Mouse (Mus musculus) liver, embryonic 14.5 days (tissue): Measurements from ENCODE around the gene Eif5a. TPM values are rescaled to one million over a fixed set of nuclear protein-coding genes. Genes with fewer than 3 reads are reported as not detected.
"Not testable (repeated sequence)": the region's sequence is repeated elsewhere in the genome, so short reads cannot be mapped to it uniquely, and the experiment has no call there.

Source experiments
- ATAC-seq: fragments of 200-750 bp; cut with Nextera tagmentation; 2 replicates; pipeline ENCODE4 v1.8.0; 2017; ENCODE audit warnings: moderate number of reproducible peaks, mild to moderate bottlenecking, moderate library complexity; ENCODE audit not compliant: insufficient read depth
- DNase-seq, 3 experiments: peaks; one replicate each; pipeline ENCODE4 v3.0.0-alpha.2; 2012 to 2013; ENCODE audit warnings: low read depth in 3 of 3, low spot score in 3 of 3
- H3K27ac ChIP-seq: fragments of 300-500 bp; sonication (generic); 2 replicates; pipeline ENCODE4 v1.5.1; 2014; ENCODE audit warnings: moderate library complexity, mild to moderate bottlenecking, control low read depth, inconsistent platforms
- H3K27me3 ChIP-seq: fragments of 300-500 bp; sonication (generic); 2 replicates; pipeline ENCODE4 v1.6.1; 2014; ENCODE audit warnings: mild to moderate bottlenecking, low read length, moderate library complexity; ENCODE audit not compliant: control insufficient read depth, insufficient read depth
- H3K36me3 ChIP-seq: fragments of 300-500 bp; sonication (generic); replicated peaks from 2 replicates; pipeline ENCODE4 v1.6.1; 2014; ENCODE audit warnings: low read depth; ENCODE audit not compliant: control insufficient read depth, insufficient read depth
- H3K4me1 ChIP-seq, 2 experiments: fragments of 200-500 bp in 1 of 2; fragments of 300-500 bp in 1 of 2; sonication (generic) in 1 of 2; replicated peaks; 2 replicates each; pipeline ENCODE4 v1.6.1; 2012 to 2014; ENCODE audit warnings: antibody characterized with exemption in 1 of 2, inconsistent platforms in 1 of 2, low read length in 1 of 2; ENCODE audit not compliant: control insufficient read depth in 2 of 2, insufficient read depth in 2 of 2
- H3K4me2 ChIP-seq: fragments of 300-500 bp; sonication (generic); 2 replicates; pipeline ENCODE4 v1.6.1; 2014; ENCODE audit warnings: low read depth, mild to moderate bottlenecking, control low read depth, moderate library complexity
- H3K4me3 ChIP-seq, 2 experiments: fragments of 200-500 bp in 1 of 2; fragments of 300-500 bp in 1 of 2; sonication (generic) in 1 of 2; 2 replicates each; pipeline ENCODE4 v1.5.1; 2012 to 2014; ENCODE audit warnings: low read depth in 2 of 2, low read length in 2 of 2, mild to moderate bottlenecking in 2 of 2, control low read depth in 1 of 2, inconsistent platforms in 1 of 2, moderate library complexity in 1 of 2; ENCODE audit not compliant: insufficient read depth in 1 of 2
- H3K9ac ChIP-seq: fragments of 300-500 bp; sonication (generic); replicated peaks from 2 replicates; pipeline ENCODE4 v1.6.1; 2014; ENCODE audit warnings: mild to moderate bottlenecking, control low read depth, moderate library complexity
- H3K9me3 ChIP-seq: fragments of 300-500 bp; sonication (generic); 2 replicates; pipeline ENCODE4 v1.6.1; 2016; ENCODE audit warnings: low read length, mixed read lengths; ENCODE audit not compliant: control insufficient read depth
- CTCF ChIP-seq: IDR thresholded peaks from 2 replicates; pipeline ENCODE4 v1.5.1; 2016; ENCODE audit warnings: antibody characterized with exemption, low read depth, control low read depth
- EP300 ChIP-seq: IDR thresholded peaks from 2 replicates; pipeline ENCODE4 v1.6.1; 2016; ENCODE audit warnings: antibody characterized with exemption, low read depth
- WGBS: fragments of 180-500 bp; shearing (Covaris S2); extraction: QIAGEN DNeasy Blood & Tissue Kit; methylation state at CpG from one replicate; pipeline ENCODE4 v1.1.7; 2014; ENCODE audit not compliant: insufficient replicate concordance; 5-methylcytosine and 5-hydroxymethylcytosine counted together
- polyA plus RNA-seq, 2 experiments: library from polyadenylated mRNA; depleted of rRNA in 1 of 2; stranded (reverse) in 1 of 2; unstranded in 1 of 2; fragments of >200 nt; fragmentation: Nextera tagmentation in 1 of 2; extraction: Ambion mirVana in 1 of 2; gene quantifications; 2 replicates each; pipeline versions ENCODE4 v1.2.1 to v1.2.3; 2012 to 2014

Eif5a gene
- polyA plus RNA-seq, 2 experiments, result 846 to 1,316 TPM

DNA sequence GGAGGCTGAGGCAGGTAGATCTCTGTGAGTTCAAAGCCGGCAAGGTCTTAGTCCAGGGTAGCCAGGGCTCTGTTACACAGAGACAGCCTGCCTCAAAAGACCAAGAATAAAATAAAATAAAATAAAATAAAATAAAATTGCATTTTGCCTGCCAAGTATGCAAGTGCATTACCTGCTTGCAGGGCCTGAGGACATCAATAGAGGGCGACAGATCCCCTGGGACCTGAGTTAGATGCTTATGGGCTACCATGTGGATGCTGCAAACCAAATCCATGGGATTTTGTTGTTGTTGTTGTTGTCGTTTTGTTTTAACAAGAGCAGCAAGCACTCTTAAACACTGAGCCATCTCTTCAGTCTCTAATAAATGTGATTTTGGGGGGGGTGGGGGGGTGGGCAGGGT is 10.5 kb upstream of the Eif5a start:
- 26% methylated on average over 3 of the region's 3 CpGs for WGBS
- Histone ChIP-seq H3K27ac (no peak overlapping the region), H3K4me1 (peaks cover 10 to 12% of the 10 kb centered on the region in 2 experiments), H3K9me3 (no peaks in the 10 kb centered on the region), H3K9ac (no peak overlapping the region), H3K36me3 (no peaks in the 10 kb centered on the region), H3K4me3 (no peak overlapping the region), H3K27me3 (peaks cover 31% of the 10 kb centered on the region), H3K4me2 (no peak overlapping the region)
- no peak for TF ChIP-seq EP300
- peak; percentile 60 for TF ChIP-seq CTCF
- ATAC-seq, result no peak
- DNase-seq, result no peak

DNA sequence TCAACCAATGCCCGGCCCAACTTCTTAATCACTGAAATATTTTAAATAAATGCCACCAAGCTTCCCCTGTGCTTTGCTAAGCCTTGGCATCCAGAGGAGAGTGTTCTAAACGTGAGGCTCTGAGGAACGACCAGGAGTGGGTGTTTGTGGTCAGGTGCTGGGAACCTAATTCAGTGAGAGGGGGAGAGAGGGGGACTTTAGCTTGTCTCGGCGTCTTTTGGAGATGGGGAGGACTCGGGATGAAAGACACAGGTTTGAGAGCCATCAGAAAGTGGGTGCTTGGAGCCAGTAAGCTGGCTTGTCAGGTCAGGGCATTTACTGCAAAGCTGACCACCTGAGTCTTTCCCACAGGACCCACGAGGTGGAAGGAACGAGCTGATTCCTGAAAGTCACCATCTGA is 10.0 kb upstream of the Eif5a start:
- DNase-seq (no peak), ATAC-seq (no peak)
- H3K27me3 ChIP-seq, result peaks cover 26% of the 10 kb centered on the region
- WGBS, result 51% methylated on average over 8 of the region's 8 CpGs
- H3K4me3 ChIP-seq, result no peak overlapping the region
- H3K4me1 ChIP-seq, result peaks cover 10 to 12% of the 10 kb centered on the region in 2 experiments
- no peak overlapping the region for H3K4me2 ChIP-seq
- TF ChIP-seq EP300, result no peak
- no peak for TF ChIP-seq CTCF
- H3K36me3 ChIP-seq, result no peaks in the 10 kb centered on the region
- no peak overlapping the region for H3K27ac ChIP-seq
- no peaks in the 10 kb centered on the region for H3K9me3 ChIP-seq
- no peak overlapping the region for H3K9ac ChIP-seq

DNA sequence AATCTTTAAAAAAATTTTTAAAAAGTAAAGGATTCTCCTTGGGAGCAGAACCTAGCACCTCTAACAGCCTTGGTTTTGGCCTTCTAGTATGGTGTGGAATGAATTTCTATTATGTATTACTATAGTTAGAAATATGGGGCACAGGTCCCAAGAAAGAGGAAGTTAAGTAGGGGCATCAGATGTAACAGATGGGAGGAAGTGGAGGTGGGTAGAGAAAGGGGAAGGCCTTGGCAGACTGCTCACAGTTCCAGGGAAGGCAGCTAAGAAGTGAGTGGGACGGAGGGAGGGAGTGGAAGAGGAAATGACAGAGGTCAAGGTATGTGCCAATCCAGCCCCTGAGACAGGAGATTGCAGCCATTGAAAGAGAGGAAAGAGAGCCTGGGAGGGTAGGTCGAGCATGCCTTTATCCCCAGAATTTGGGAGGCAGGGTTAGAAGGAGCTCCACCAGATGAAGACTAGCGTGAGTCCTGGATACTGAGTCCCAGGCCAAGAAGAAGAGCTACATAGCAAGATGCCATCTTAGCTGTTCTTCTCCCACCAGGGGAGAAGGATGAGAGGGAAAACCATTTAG is 9.3 kb upstream of the Eif5a start:
- no peak for TF ChIP-seq CTCF
- TF ChIP-seq EP300, result no peak
- 39% methylated on average over 3 of the region's 3 CpGs for WGBS
- Histone ChIP-seq H3K9me3 (no peaks in the 10 kb centered on the region), H3K4me2 (no peak overlapping the region), H3K27ac (no peak overlapping the region), H3K27me3 (peaks cover 19% of the 10 kb centered on the region), H3K4me3 (no peak overlapping the region), H3K36me3 (no peaks in the 10 kb centered on the region), H3K4me1 (peaks cover 10 to 12% of the 10 kb centered on the region in 2 experiments), H3K9ac (no peak overlapping the region)
- no peak for DNase-seq
- no peak for ATAC-seq

DNA sequence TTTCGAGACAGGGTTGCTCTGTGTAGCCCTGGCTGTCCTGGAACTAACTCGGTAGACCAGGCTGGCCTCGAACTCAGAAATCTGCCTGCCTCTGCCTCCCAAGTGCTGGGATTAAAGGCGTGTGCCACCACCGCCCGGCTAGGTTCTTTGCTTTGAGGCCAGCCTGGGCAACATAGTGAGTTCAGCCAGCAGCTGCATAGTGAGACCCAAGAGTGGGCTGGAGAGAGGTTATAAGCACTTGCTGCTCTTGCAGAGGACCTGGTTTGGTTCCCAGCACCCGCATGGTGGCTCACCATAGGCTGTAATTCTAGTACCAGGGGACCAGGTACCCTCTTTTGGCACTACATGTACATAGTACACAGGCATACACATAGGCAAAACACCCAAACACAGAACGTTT is 8.4 kb upstream of the Eif5a start:
- not testable (repeated sequence) for H3K9me3 ChIP-seq, DNase-seq, H3K4me1 ChIP-seq, H3K27me3 ChIP-seq, H3K4me3 ChIP-seq, H3K9ac ChIP-seq, H3K27ac ChIP-seq, ATAC-seq, H3K4me2 ChIP-seq, H3K36me3 ChIP-seq
- WGBS, result 71% methylated on average over 8 of the region's 8 CpGs

DNA sequence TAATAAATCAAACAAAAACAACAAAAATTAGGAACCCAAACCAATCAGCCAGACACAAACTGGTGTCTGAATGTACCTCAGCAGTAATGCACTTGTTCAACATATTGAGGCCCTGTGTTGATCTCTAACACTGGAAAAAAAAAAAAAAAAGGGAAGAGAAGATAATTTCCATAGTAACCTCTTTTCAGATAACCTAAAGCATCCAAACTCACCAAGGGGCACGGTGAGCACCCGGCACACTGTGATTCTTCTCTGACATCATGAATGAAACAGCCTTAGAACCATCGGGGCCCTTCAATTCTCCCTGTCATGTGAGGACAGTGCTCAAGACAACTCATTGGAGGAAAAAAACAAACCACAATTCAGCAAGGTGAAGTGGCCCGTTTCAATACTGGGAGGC is 8.0 kb upstream of the Eif5a start:
- TF ChIP-seq EP300 (no peak), CTCF (no peak)

More for the DNA sequence above, 8.0 kb upstream of the Eif5a start:
- Histone ChIP-seq H3K4me2 (no peak overlapping the region), H3K4me1 (peaks cover 5% of the 10 kb centered on the region in 2 experiments), H3K9ac (no peak overlapping the region), H3K27me3 (peaks cover 5% of the 10 kb centered on the region), H3K36me3 (no peaks in the 10 kb centered on the region), H3K27ac (no peak overlapping the region), H3K9me3 (no peaks in the 10 kb centered on the region), H3K4me3 (no peak overlapping the region)
- DNase-seq, result no peak
- 25% methylated on average over 4 of the region's 4 CpGs for WGBS
- no peak for ATAC-seq
